Mouse (Mus musculus): ENCODE results near the gene Lpin1. TPM values are rescaled to one million over a fixed set of nuclear protein-coding genes. Genes with fewer than 3 reads are reported as not detected.

Lpin1 gene
- 1 to 10 TPM; 6.0 to 6.6 TPM for total RNA-seq (2023)

GRCm38 (mm10) chr12:16610936-16611335 lies at the start of gene Lpin1:
Gene Lpin1 (minus strand): TSS chr12:16610966.

GRCm38 (mm10) chr12:16653332-16654093 lies 42.7 kb upstream of the Lpin1 start, which contains the start of gene Ntsr2:
Gene Ntsr2 (plus strand): TSS chr12:16653382.

Other genes with a start within 250 kb of the Lpin1 start
- gene Ntsr2, start 42.4 kb upstream of the Lpin1 start, total RNA-seq (2023) = not detected
- gene Greb1, start 189.9 kb upstream of the Lpin1 start, total RNA-seq (2023) = under 1 TPM in 1 of 2 experiments, not detected in 1; 0.79 TPM
- gene E2f6, start 200.0 kb upstream of the Lpin1 start, total RNA-seq (2023) = 10 to 100 TPM; 13.0 to 13.6 TPM